Mouse (Mus musculus): ENCODE data around the gene N4bp2.

DNA sequence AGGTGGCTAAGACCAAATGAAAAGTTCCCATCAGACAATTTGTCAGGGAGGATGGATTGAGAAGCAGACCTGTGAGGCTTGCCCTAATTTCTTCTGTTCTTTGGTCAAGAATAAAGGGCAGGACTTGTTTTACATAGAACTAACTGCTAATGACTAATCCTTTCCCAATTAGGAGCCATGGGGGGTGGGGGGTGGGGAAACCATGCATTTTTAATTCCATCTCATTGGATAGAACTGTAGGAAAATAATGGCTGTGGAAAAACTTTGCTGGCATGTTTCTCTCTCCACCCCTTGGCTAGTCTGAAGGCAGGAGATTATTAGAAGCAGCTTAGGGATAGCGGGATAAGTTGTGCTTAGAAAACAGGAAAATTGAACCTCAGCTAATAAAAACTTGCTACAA lies 6.2 kb upstream of the N4bp2 start:
- no peak for TF ChIP-seq ZNF384 (IDR thresholded peaks at IDR 0.05; ENCODE audit: low read depth, low read length)
- no peak for TF ChIP-seq CHD2 (IDR thresholded peaks at IDR 0.05; ENCODE audit: low read depth, low read length)
- TF ChIP-seq MAFK (IDR thresholded peaks at IDR 0.05; ENCODE audit: insufficient read depth, low read depth, low read length) = no peak
- TF ChIP-seq HCFC1 (IDR thresholded peaks at IDR 0.05; ENCODE audit: borderline replicate concordance, insufficient read depth, low read length) = no peak
- no peak for TF ChIP-seq ZC3H11A (IDR thresholded peaks at IDR 0.05; ENCODE audit: borderline replicate concordance, low read depth, low read length)
